Mouse (Mus musculus): Measurements from ENCODE around the gene Gna13.

Gna13 gene

GRCm38 (mm10) chr11:109362463-109363190, at the start of gene Gna13:
Gna13 (plus strand) TSS chr11:109362831.
- DNase-seq, result peak; percentile 92 to 94

- DNase-seq, result peak; percentile 29 to 48
Measured at GRCm38 (mm10) chr11:109316921-109317320, 45.7 kb upstream of the Gna13 start.

- DNase-seq, result no peak
Measured at GRCm38 (mm10) chr11:109319471-109319870, 43.2 kb upstream of the Gna13 start.

- DNase-seq, result no peak
Measured at GRCm38 (mm10) chr11:109319946-109320345, 42.7 kb upstream of the Gna13 start.

- no peak for DNase-seq
Measured at GRCm38 (mm10) chr11:109320361-109320933, 42.2 kb upstream of the Gna13 start.

GRCm38 (mm10) chr11:109326270-109326669, 36.4 kb upstream of the Gna13 start:
- no peak for DNase-seq

- DNase-seq, result no peak
Measured at GRCm38 (mm10) chr11:109327381-109327780, 35.2 kb upstream of the Gna13 start.

GRCm38 (mm10) chr11:109327952-109328351, 34.7 kb upstream of the Gna13 start:
- no peak for DNase-seq

- DNase-seq, result no peak
Measured at GRCm38 (mm10) chr11:109329331-109329730, 33.3 kb upstream of the Gna13 start.

- no peak for DNase-seq
Measured at GRCm38 (mm10) chr11:109330706-109331393, 31.8 kb upstream of the Gna13 start.

GRCm38 (mm10) chr11:109331424-109331824, 31.2 kb upstream of the Gna13 start:
- peak; percentile 94 to 96 for DNase-seq

- DNase-seq, result no peak
Measured at GRCm38 (mm10) chr11:109332722-109333121, 29.9 kb upstream of the Gna13 start.

GRCm38 (mm10) chr11:109334773-109335172, 27.9 kb upstream of the Gna13 start:
- DNase-seq, result no peak

- DNase-seq, result no peak
Measured at GRCm38 (mm10) chr11:109335890-109336289, 26.7 kb upstream of the Gna13 start.

- no peak for DNase-seq
Measured at GRCm38 (mm10) chr11:109339155-109339938, 23.3 kb upstream of the Gna13 start.

- no peak for DNase-seq
Measured at GRCm38 (mm10) chr11:109340541-109340940, 22.1 kb upstream of the Gna13 start.

GRCm38 (mm10) chr11:109342666-109343065, 20.0 kb upstream of the Gna13 start:
- DNase-seq, result peak in 1 of 2 experiments; percentile 36

GRCm38 (mm10) chr11:109343558-109343957, 19.1 kb upstream of the Gna13 start:
- DNase-seq, result no peak

- peak; percentile 58 to 67 for DNase-seq
Measured at GRCm38 (mm10) chr11:109343991-109344599, 18.5 kb upstream of the Gna13 start.

- peak; percentile 91 to 95 for DNase-seq
Measured at GRCm38 (mm10) chr11:109347242-109347959, 15.2 kb upstream of the Gna13 start.

GRCm38 (mm10) chr11:109348408-109348807, 14.2 kb upstream of the Gna13 start:
- peak; percentile 47 to 58 for DNase-seq

Data from lung, adult 18-20 months (tissue).